Mouse (Mus musculus) forebrain, embryonic 14.5 days (tissue): ENCODE results near the gene Slc2a13. TPM values are rescaled to one million over a fixed set of nuclear protein-coding genes. Genes with fewer than 3 reads are reported as not detected.

Source experiments
- ATAC-seq: fragments of 200-750 bp; cut with Nextera tagmentation; 2 replicates; pipeline ENCODE4 v1.8.0; 2017; ENCODE audit warnings: mild to moderate bottlenecking, moderate library complexity
- DNase-seq: peaks from one replicate; pipeline ENCODE4 v3.0.0-alpha.2; 2015; ENCODE audit warnings: low spot score
- H3K27ac ChIP-seq: fragments of 300-500 bp; sonication (generic); 2 replicates; pipeline ENCODE4 v1.5.1; 2014; ENCODE audit warnings: low read depth, mild to moderate bottlenecking, control low read depth, low read length, moderate library complexity
- H3K27me3 ChIP-seq: fragments of 300-500 bp; sonication (generic); replicated peaks from 2 replicates; pipeline ENCODE4 v1.6.1; 2014; ENCODE audit warnings: low read length, control low read depth, mixed read lengths; ENCODE audit not compliant: control insufficient read depth, insufficient read depth
- H3K36me3 ChIP-seq: fragments of 300-500 bp; sonication (generic); 2 replicates; pipeline ENCODE4 v1.6.1; 2014; ENCODE audit warnings: low read length, control low read depth; ENCODE audit not compliant: control insufficient read depth, insufficient read depth
- H3K4me1 ChIP-seq: fragments of 300-500 bp; sonication (generic); 2 replicates; pipeline ENCODE4 v1.6.1; 2014; ENCODE audit warnings: antibody characterized with exemption, low read length, control low read depth; ENCODE audit not compliant: control insufficient read depth, insufficient read depth
- H3K4me2 ChIP-seq: fragments of 300-500 bp; sonication (generic); 2 replicates; pipeline ENCODE4 v1.6.1; 2014; ENCODE audit warnings: mild to moderate bottlenecking, control low read depth, low read length
- H3K4me3 ChIP-seq: fragments of 300-500 bp; sonication (generic); 2 replicates; pipeline ENCODE4 v1.5.1; 2014; ENCODE audit warnings: low read depth, low read length, control low read depth
- H3K9ac ChIP-seq: fragments of 300-500 bp; sonication (generic); 2 replicates; pipeline ENCODE4 v1.6.1; 2014; ENCODE audit warnings: mild to moderate bottlenecking, low read length, control low read depth, moderate library complexity
- H3K9me3 ChIP-seq: fragments of 300-500 bp; sonication (generic); replicated peaks from 2 replicates; pipeline ENCODE4 v1.6.1; 2016; ENCODE audit warnings: low read length, control low read depth, mixed read lengths; ENCODE audit not compliant: control insufficient read depth
- WGBS: fragments of 180-500 bp; shearing (Covaris S2); extraction: QIAGEN DNeasy Blood & Tissue Kit; methylation state at CpG from one replicate; pipeline ENCODE4 v1.1.7; 2014; 5-methylcytosine and 5-hydroxymethylcytosine counted together
- polyA plus RNA-seq: library from polyadenylated mRNA; unstranded; fragments of >200 nt; fragmentation: Nextera tagmentation; extraction: Ambion mirVana; gene quantifications from 2 replicates; pipeline ENCODE4 v1.2.1, GENCODE M21; 2014

Gene Slc2a13
- polyA plus RNA-seq, 1 experiment from 2014 or later: 3.3 TPM

GRCm38 (mm10) chr15:91257140-91257539 lies 315.9 kb downstream of the Slc2a13 start:
- no peak for ATAC-seq
- H3K9me3 ChIP-seq: no peaks in the 10 kb centered on the region

GRCm38 (mm10) chr15:91255308-91255707 lies 317.8 kb downstream of the Slc2a13 start:
- 97% methylated on average over 2 of the region's 2 CpGs for WGBS

More at GRCm38 (mm10) chr15:91257140-91257539, 315.9 kb downstream of the Slc2a13 start:
- no peak overlapping the region for H3K4me3 ChIP-seq
- H3K27ac ChIP-seq: no peak overlapping the region
- no peaks in the 10 kb centered on the region for H3K27me3 ChIP-seq
- H3K9ac ChIP-seq: no peak overlapping the region
- H3K36me3 ChIP-seq: no peaks in the 10 kb centered on the region
- H3K4me2 ChIP-seq: no peak overlapping the region
- DNase-seq: peak; percentile 16
- no peaks in the 10 kb centered on the region for H3K4me1 ChIP-seq
- 67% methylated on average over 11 of the region's 11 CpGs for WGBS

GRCm38 (mm10) chr15:91252956-91253355 lies 320.1 kb downstream of the Slc2a13 start:
- H3K27ac ChIP-seq: no peak overlapping the region
- H3K9ac ChIP-seq: no peak overlapping the region
- H3K4me1 ChIP-seq: peaks cover 4% of the 10 kb centered on the region; the same call in 1 of the 2 replicates
- no peak for ATAC-seq
- no peaks in the 10 kb centered on the region for H3K27me3 ChIP-seq
- WGBS: 55% methylated on average over 8 of the region's 8 CpGs
- no peaks in the 10 kb centered on the region for H3K36me3 ChIP-seq
- DNase-seq: peak; percentile 26
- no peaks in the 10 kb centered on the region for H3K9me3 ChIP-seq
- no peak overlapping the region for H3K4me2 ChIP-seq
- no peak overlapping the region for H3K4me3 ChIP-seq

More at GRCm38 (mm10) chr15:91255308-91255707, 317.8 kb downstream of the Slc2a13 start:
- ATAC-seq: no peak
- no peak overlapping the region for H3K4me2 ChIP-seq
- H3K4me3 ChIP-seq: no peak overlapping the region
- H3K9ac ChIP-seq: no peak overlapping the region
- DNase-seq: no peak
- H3K27ac ChIP-seq: no peak overlapping the region
- no peaks in the 10 kb centered on the region for H3K9me3 ChIP-seq
- no peaks in the 10 kb centered on the region for H3K36me3 ChIP-seq
- peaks cover 4% of the 10 kb centered on the region; the same call in 1 of the 2 replicates for H3K4me1 ChIP-seq
- H3K27me3 ChIP-seq: no peaks in the 10 kb centered on the region

GRCm38 (mm10) chr15:91251544-91252408 lies 321.3 kb downstream of the Slc2a13 start:
- no peak for DNase-seq
- Histone ChIP-seq H3K9me3 (no peaks in the 10 kb centered on the region), H3K4me3 (no peak overlapping the region), H3K4me1 (peaks cover 4% of the 10 kb centered on the region; the same call in 1 of the 2 replicates), H3K27ac (no peak overlapping the region), H3K9ac (no peak overlapping the region), H3K36me3 (no peaks in the 10 kb centered on the region), H3K27me3 (no peaks in the 10 kb centered on the region), H3K4me2 (no peak overlapping the region)
- ATAC-seq: no peak
- 80% methylated on average over 9 of the region's 9 CpGs for whole genome bisulfite sequencing

GRCm38 (mm10) chr15:91250815-91251214 lies 322.2 kb downstream of the Slc2a13 start:
- Histone ChIP-seq H3K4me2 (no peak overlapping the region), H3K9me3 (no peaks in the 10 kb centered on the region), H3K27ac (no peak overlapping the region), H3K4me3 (no peak overlapping the region), H3K27me3 (no peaks in the 10 kb centered on the region), H3K36me3 (no peaks in the 10 kb centered on the region), H3K9ac (no peak overlapping the region), H3K4me1 (peaks cover 4% of the 10 kb centered on the region; the same call in 1 of the 2 replicates)
- DNase-seq (no peak), ATAC-seq (no peak)
- 28% methylated on average over 6 of the region's 6 CpGs for WGBS

GRCm38 (mm10) chr15:91240683-91241335 lies 332.3 kb downstream of the Slc2a13 start:
- Histone ChIP-seq H3K4me3 (no peak overlapping the region), H3K9me3 (no peaks in the 10 kb centered on the region), H3K27ac (no peak overlapping the region), H3K27me3 (no peaks in the 10 kb centered on the region), H3K9ac (no peak overlapping the region), H3K4me2 (no peak overlapping the region), H3K36me3 (no peaks in the 10 kb centered on the region), H3K4me1 (no peaks in the 10 kb centered on the region)
- DNase-seq: no peak
- no peak for ATAC-seq
- 89% methylated on average over 3 of the region's 3 CpGs for WGBS

GRCm38 (mm10) chr15:91237294-91237693 lies 335.8 kb downstream of the Slc2a13 start:
- WGBS: 87% methylated on average over 5 of the region's 5 CpGs
- H3K27me3 ChIP-seq: no peaks in the 10 kb centered on the region
- DNase-seq: no peak
- no peak overlapping the region for H3K4me3 ChIP-seq
- H3K4me2 ChIP-seq: no peak overlapping the region
- no peak overlapping the region for H3K27ac ChIP-seq
- no peaks in the 10 kb centered on the region for H3K36me3 ChIP-seq
- H3K4me1 ChIP-seq: no peaks in the 10 kb centered on the region
- H3K9me3 ChIP-seq: no peaks in the 10 kb centered on the region
- H3K9ac ChIP-seq: no peak overlapping the region
- no peak for ATAC-seq
